Mouse (Mus musculus) urinary bladder, adult 18-20 months (tissue): Measurements from ENCODE around the gene Sytl1.
A peak's percentile ranks its signal among the peaks of the same experiment; 100 is the strongest.

Source experiments
- DNase-seq, 2 experiments: peaks; one replicate each; pipeline ENCODE4 v3.0.0; 2022; ENCODE audit warnings: low spot score in 2 of 2, mixed read lengths in 2 of 2

The Sytl1 gene

GRCm38 (mm10) chr4:133262882-133263281 lies at the start of gene Sytl1:
TSS of gene Sytl1 (minus strand) at chr4:133263113.
- no peak for DNase-seq

- peak; percentile 78 to 91 for DNase-seq
These were observed 47.0 kb upstream of the Sytl1 start for GRCm38 (mm10) chr4:133309948-133310347.

- peak in 1 of 2 experiments; percentile 36 for DNase-seq
These were observed 44.4 kb upstream of the Sytl1 start for GRCm38 (mm10) chr4:133307331-133307730.

GRCm38 (mm10) chr4:133305825-133306224 lies 42.9 kb upstream of the Sytl1 start:
- DNase-seq, result no peak

- DNase-seq, result no peak
These were observed 41.9 kb upstream of the Sytl1 start for GRCm38 (mm10) chr4:133304770-133305169.

GRCm38 (mm10) chr4:133302668-133303067 lies 39.8 kb upstream of the Sytl1 start:
- DNase-seq, result no peak

- DNase-seq, result peak in 1 of 2 experiments; percentile 74
These were observed 38.9 kb upstream of the Sytl1 start for GRCm38 (mm10) chr4:133301802-133302201.

GRCm38 (mm10) chr4:133300421-133300820 lies 37.5 kb upstream of the Sytl1 start:
- DNase-seq, result no peak

- DNase-seq, result no peak
These were observed 36.8 kb upstream of the Sytl1 start for GRCm38 (mm10) chr4:133299701-133300100.

GRCm38 (mm10) chr4:133298516-133299365 lies 35.8 kb upstream of the Sytl1 start:
- DNase-seq, result no peak

- DNase-seq, result peak; percentile 60 to 79
These were observed 34.9 kb upstream of the Sytl1 start for GRCm38 (mm10) chr4:133297801-133298238.

- DNase-seq, result no peak
These were observed 34.4 kb upstream of the Sytl1 start for GRCm38 (mm10) chr4:133297360-133297759.

- no peak for DNase-seq
These were observed 31.2 kb upstream of the Sytl1 start for GRCm38 (mm10) chr4:133294084-133294483.

- DNase-seq, result no peak
These were observed 30.3 kb upstream of the Sytl1 start for GRCm38 (mm10) chr4:133292901-133293843.

- no peak for DNase-seq
These were observed 29.5 kb upstream of the Sytl1 start for GRCm38 (mm10) chr4:133292405-133292804.

- DNase-seq, result no peak
These were observed 28.3 kb upstream of the Sytl1 start for GRCm38 (mm10) chr4:133291255-133291654.

- no peak for DNase-seq
These were observed 23.7 kb upstream of the Sytl1 start for GRCm38 (mm10) chr4:133286476-133287077.

- DNase-seq, result no peak
These were observed 23.0 kb upstream of the Sytl1 start for GRCm38 (mm10) chr4:133285950-133286349.

GRCm38 (mm10) chr4:133285299-133285698 lies 22.4 kb upstream of the Sytl1 start:
- DNase-seq, result no peak

- no peak for DNase-seq
These were observed 19.7 kb upstream of the Sytl1 start for GRCm38 (mm10) chr4:133282656-133283055.

GRCm38 (mm10) chr4:133281951-133282481 lies 19.1 kb upstream of the Sytl1 start:
- no peak for DNase-seq

- no peak for DNase-seq
These were observed 18.6 kb upstream of the Sytl1 start for GRCm38 (mm10) chr4:133281513-133281912.
